Mouse (Mus musculus) bone marrow, adult 2 months (tissue): ENCODE data around the gene Rnf41. TPM values are rescaled to one million over a fixed set of nuclear protein-coding genes. Genes with fewer than 3 reads are reported as not detected.

Experiments used
- H3K27ac ChIP-seq: fragments of 200-500 bp; 2 replicates; pipeline ENCODE4 v1.5.1; 2012; ENCODE audit warnings: low read depth, mild to moderate bottlenecking, control low read depth, inconsistent platforms, low read length; ENCODE audit not compliant: control insufficient read depth, poor library complexity, insufficient read depth
- H3K4me1 ChIP-seq: fragments of 200-500 bp; 2 replicates; pipeline ENCODE4 v1.6.1; 2011; ENCODE audit warnings: low read length; ENCODE audit not compliant: control insufficient read depth, insufficient read depth
- H3K4me3 ChIP-seq: fragments of 200-500 bp; replicated peaks from 2 replicates; pipeline ENCODE3; 2011; ENCODE audit warnings: mild to moderate bottlenecking, low read depth, low read length, control low read depth; ENCODE audit not compliant: control insufficient read depth
- CTCF ChIP-seq: fragments of 200-500 bp; IDR thresholded peaks from 2 replicates; pipeline ENCODE4 v1.5.1; 2011; ENCODE audit warnings: low read length, control low read depth; ENCODE audit not compliant: control insufficient read depth, insufficient read depth
- POLR2A ChIP-seq: fragments of 200-500 bp; IDR thresholded peaks from 2 replicates; pipeline ENCODE4 v1.6.1; 2011; ENCODE audit warnings: low read depth, mild to moderate bottlenecking, control low read depth, low read length, borderline replicate concordance; ENCODE audit not compliant: control insufficient read depth
- WGBS: fragments of 180-500 bp; shearing (Covaris S2); methylation state at CpG from one replicate; pipeline ENCODE4 v1.1.7; 2018; 5-methylcytosine and 5-hydroxymethylcytosine counted together
- polyA plus RNA-seq: library from polyadenylated mRNA; stranded (reverse); fragments of >200 nt; gene quantifications from 2 replicates; pipeline ENCODE4 v1.2.4, GENCODE M21; 2011; ENCODE audit warnings: low replicate concordance; ENCODE audit not compliant: missing spikeins, insufficient read depth, insufficient read length

Rnf41 gene
- polyA plus RNA-seq, 1 experiment = 17.3 TPM

DNA sequence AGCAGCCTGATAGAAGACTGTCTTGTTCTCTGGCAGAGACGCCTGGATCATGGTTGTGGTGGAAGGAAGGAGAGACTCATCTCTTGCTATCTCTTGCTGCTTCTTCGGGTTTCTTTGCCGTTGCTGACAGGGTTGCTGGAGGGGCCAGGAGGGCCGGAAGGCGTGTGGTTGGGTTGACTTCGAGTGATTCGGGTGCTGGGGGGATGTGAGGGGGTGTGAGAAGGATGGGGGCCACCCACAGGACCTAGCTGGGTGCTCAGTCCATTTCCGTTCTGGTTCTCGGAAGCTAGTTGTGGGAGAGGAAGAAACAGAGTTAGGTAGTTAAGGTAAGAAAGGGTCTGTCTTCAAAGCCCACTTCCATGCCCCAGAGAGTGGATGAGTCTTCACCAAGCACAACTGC, 9.8 kb upstream of the Rnf41 start:
- TF ChIP-seq CTCF (no peak), POLR2A (no peak)
- no peak overlapping the region for H3K27ac ChIP-seq
- WGBS = 66% methylated on average over 9 of the region's 9 CpGs
- no peaks in the 10 kb centered on the region for H3K4me1 ChIP-seq
- no peak overlapping the region for H3K4me3 ChIP-seq

GRCm38 (mm10) chr10:128403931-128404330, 7.5 kb upstream of the Rnf41 start:
- WGBS = 85% methylated on average over 7 of the region's 7 CpGs
- H3K27ac ChIP-seq = no peak overlapping the region
- H3K4me3 ChIP-seq = no peak overlapping the region
- TF ChIP-seq CTCF (no peak), POLR2A (no peak)
- H3K4me1 ChIP-seq = peaks cover 1% of the 10 kb centered on the region; the same call in 1 of the 2 replicates

- TF ChIP-seq POLR2A (no peak), CTCF (no peak)
- 18% methylated on average over 35 of the region's 35 CpGs for WGBS
- Histone ChIP-seq H3K4me3 (peak overlapping the region; percentile 79), H3K4me1 (peaks cover 4% of the 10 kb centered on the region; the same call in 1 of the 2 replicates), H3K27ac (no peak overlapping the region; the same call in 1 of the 2 replicates)
Measured at GRCm38 (mm10) chr10:128408591-128409535, 2.6 kb upstream of the Rnf41 start.

- Histone ChIP-seq H3K27ac (peak overlapping the region; percentile 31), H3K4me1 (peaks cover 4% of the 10 kb centered on the region; the same call in 1 of the 2 replicates), H3K4me3 (peak overlapping the region; percentile 79)
- WGBS = 3% methylated on average over 36 of the region's 36 CpGs
- TF ChIP-seq CTCF (peak; percentile 70), POLR2A (peak; percentile 53; the same call in 1 of the 2 replicates)
Measured at GRCm38 (mm10) chr10:128409692-128410559, 1.5 kb upstream of the Rnf41 start.

DNA sequence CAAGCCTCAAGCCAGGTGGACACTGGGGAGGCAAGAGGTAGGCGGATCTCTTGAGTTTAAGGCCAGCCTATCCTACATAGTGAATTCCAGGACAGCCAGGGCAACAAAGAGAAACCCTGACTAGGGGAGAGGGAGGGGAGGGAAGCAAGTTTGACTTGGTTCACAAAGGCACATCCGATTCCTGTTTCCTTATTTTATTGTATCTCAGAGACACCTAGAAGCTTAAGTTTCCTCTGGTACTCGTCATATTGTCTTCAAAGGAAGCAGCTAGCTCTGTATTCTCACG, 954 bp upstream of the Rnf41 start:
- Histone ChIP-seq H3K27ac (peak overlapping the region; percentile 31), H3K4me3 (peak overlapping the region; percentile 32), H3K4me1 (peaks cover 4% of the 10 kb centered on the region; the same call in 1 of the 2 replicates)
- no peak for TF ChIP-seq CTCF
- TF ChIP-seq POLR2A = no peak
- WGBS = 8% methylated on average over 4 of the region's 4 CpGs

GRCm38 (mm10) chr10:128412055-128412381, 561 bp downstream of the Rnf41 start:
- Histone ChIP-seq H3K27ac (peak overlapping the region; percentile 94), H3K4me3 (peak overlapping the region; percentile 93), H3K4me1 (peaks cover 4% of the 10 kb centered on the region; the same call in 1 of the 2 replicates)
- TF ChIP-seq POLR2A (no peak), CTCF (no peak)
- WGBS = 4% methylated on average over 14 of the region's 14 CpGs

DNA sequence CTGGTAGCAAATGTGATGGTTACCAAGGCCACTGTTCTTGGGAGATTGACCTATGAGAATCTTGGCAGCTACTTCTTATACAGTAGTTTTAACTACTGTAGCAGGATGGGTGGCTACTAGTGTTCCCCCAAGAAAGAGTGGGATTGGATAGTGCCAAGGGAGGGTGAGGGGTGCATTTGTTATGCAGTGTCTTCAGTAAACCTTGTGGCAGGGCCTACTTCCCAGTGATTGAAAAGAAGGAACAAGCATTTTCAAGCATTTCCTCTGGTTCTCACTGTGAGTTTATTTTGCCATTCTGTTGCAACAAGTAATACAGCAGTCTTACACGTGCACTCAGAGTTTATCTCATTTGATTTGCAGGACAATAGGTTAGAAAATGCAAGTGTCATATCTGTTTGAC, 1.1 kb downstream of the Rnf41 start:
- H3K27ac ChIP-seq = no peak overlapping the region
- peak overlapping the region; percentile 93 for H3K4me3 ChIP-seq
- H3K4me1 ChIP-seq = peaks cover 4% of the 10 kb centered on the region; the same call in 1 of the 2 replicates
- no peak for TF ChIP-seq CTCF
- no peak for TF ChIP-seq POLR2A
- WGBS = 5% methylated on average over 1 of the region's 1 CpGs

DNA sequence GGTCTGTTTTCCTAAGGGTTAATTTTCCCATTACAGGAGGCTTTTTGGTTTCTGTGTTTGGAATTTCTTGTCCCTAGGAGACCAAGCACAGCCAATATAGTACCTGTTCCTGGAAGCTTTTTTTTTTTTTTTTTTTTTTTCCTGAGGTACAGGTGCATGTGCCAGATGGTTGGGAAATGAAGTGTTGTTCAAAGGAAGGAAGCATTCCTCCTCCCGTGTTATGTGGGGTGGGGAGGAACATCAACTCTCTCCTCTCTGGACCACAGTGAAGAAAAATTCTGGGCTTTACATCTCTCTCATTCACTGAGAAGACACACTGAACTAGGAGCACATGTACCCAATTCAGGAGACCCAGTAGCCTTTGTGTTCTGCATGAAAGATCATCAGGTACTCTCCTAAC, 1.6 kb downstream of the Rnf41 start:
- Histone ChIP-seq H3K4me1 (peaks cover 4% of the 10 kb centered on the region; the same call in 1 of the 2 replicates), H3K4me3 (no peak overlapping the region), H3K27ac (no peak overlapping the region)
- WGBS = 6% methylated on average over 1 of the region's 1 CpGs
- no peak for TF ChIP-seq POLR2A
- no peak for TF ChIP-seq CTCF
